Mouse (Mus musculus): ENCODE data around the gene Kcnip2. TPM values are rescaled to one million over a fixed set of nuclear protein-coding genes. Genes with fewer than 3 reads are reported as not detected.

Kcnip2 gene
- polyA plus RNA-seq, 1 experiment from 2014 or later, result 1.0 TPM

DNA sequence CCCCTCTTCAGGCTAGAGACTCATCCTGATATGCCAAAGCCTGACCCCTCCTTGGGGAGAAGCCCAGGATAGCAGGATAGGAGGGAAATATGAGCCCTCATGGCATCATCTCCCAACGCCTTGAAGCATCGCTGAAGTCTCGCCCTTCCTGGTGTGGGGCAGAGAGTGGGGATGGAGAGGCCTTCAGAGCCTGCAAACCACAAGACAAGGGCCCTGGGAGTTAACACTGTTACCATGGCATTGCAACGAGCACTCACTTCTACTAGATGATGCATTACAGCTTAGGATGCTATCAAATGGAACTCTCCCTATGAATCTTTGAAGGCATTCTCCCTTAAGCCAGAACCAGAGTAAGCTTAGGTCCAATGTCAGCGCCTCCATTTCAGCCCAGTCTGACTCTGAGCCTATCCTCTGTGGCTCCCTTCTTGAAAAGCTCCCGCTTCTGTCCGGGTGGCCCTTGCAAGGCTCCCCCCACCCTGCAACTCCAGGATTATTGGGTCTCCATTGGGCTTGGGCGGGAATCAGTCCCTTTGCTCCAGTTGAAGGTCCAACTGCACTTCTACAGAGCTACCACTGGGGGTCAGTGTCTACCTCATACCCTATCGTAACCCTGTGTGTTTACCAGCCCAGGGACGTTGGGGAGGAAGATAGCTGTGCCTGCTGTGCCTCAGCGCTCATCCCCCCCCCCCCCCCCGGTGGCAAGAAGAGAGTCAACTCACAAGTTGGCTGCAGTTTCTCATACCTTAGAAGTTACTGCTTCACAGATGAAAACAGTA is 11.1 kb downstream of the Kcnip2 start:
- peak; percentile 72 for ATAC-seq
- Histone ChIP-seq H3K9ac (replicated peaks; ENCODE audit: low read depth) (no peak overlapping the region), H3K4me2 (replicated peaks; ENCODE audit: low read depth, low read length) (no peak overlapping the region), H3K9me3 (ENCODE audit: low read length) (no peaks in the 10 kb centered on the region), H3K27me3 (replicated peaks; ENCODE audit: insufficient read depth, low read length) (no peaks in the 10 kb centered on the region), H3K36me3 (ENCODE audit: insufficient read depth, low read length) (no peaks in the 10 kb centered on the region), H3K27ac (ENCODE audit: low read length) (no peak overlapping the region), H3K4me1 (ENCODE audit: insufficient read depth, low read depth, low read length) (no peaks in the 10 kb centered on the region), H3K4me3 (ENCODE audit: low read depth, low read length) (no peak overlapping the region)
- TF ChIP-seq EP300 (IDR thresholded peaks at IDR 0.05) (no peak), CTCF (IDR thresholded peaks at IDR 0.05) (peak; percentile 90)
- WGBS, result 23% methylated on average over 12 of the region's 12 CpGs
- DNase-seq (ENCODE audit: low spot score), result peak; percentile 67

GRCm38 (mm10) chr19:45803408-45803807 is 12.5 kb downstream of the Kcnip2 start:
- H3K4me2 ChIP-seq (replicated peaks; ENCODE audit: low read depth, low read length), result no peak overlapping the region
- WGBS, result 31% methylated on average over 4 of the region's 4 CpGs
- H3K4me3 ChIP-seq (ENCODE audit: low read depth, low read length), result no peak overlapping the region
- DNase-seq (ENCODE audit: low spot score) (no peak), ATAC-seq (no peak)
- H3K9me3 ChIP-seq (ENCODE audit: low read length), result no peaks in the 10 kb centered on the region
- no peaks in the 10 kb centered on the region for H3K4me1 ChIP-seq (ENCODE audit: insufficient read depth, low read depth, low read length)
- TF ChIP-seq EP300 (IDR thresholded peaks at IDR 0.05), result no peak
- no peak for TF ChIP-seq CTCF (IDR thresholded peaks at IDR 0.05)
- H3K27ac ChIP-seq (ENCODE audit: low read length), result no peak overlapping the region
- no peak overlapping the region for H3K9ac ChIP-seq (replicated peaks; ENCODE audit: low read depth)
- no peaks in the 10 kb centered on the region for H3K27me3 ChIP-seq (replicated peaks; ENCODE audit: insufficient read depth, low read length)
- H3K36me3 ChIP-seq (ENCODE audit: insufficient read depth, low read length), result no peaks in the 10 kb centered on the region

GRCm38 (mm10) chr19:45802702-45803101 is 13.2 kb downstream of the Kcnip2 start:
- Histone ChIP-seq H3K27ac (ENCODE audit: low read length) (no peak overlapping the region), H3K9me3 (ENCODE audit: low read length) (no peaks in the 10 kb centered on the region), H3K36me3 (ENCODE audit: insufficient read depth, low read length) (no peaks in the 10 kb centered on the region), H3K4me1 (ENCODE audit: insufficient read depth, low read depth, low read length) (no peaks in the 10 kb centered on the region), H3K4me3 (ENCODE audit: low read depth, low read length) (no peak overlapping the region), H3K27me3 (replicated peaks; ENCODE audit: insufficient read depth, low read length) (no peaks in the 10 kb centered on the region), H3K4me2 (replicated peaks; ENCODE audit: low read depth, low read length) (no peak overlapping the region), H3K9ac (replicated peaks; ENCODE audit: low read depth) (no peak overlapping the region)
- TF ChIP-seq CTCF (IDR thresholded peaks at IDR 0.05) (no peak), EP300 (IDR thresholded peaks at IDR 0.05) (no peak)
- DNase-seq (ENCODE audit: low spot score) (no peak), ATAC-seq (no peak)
- 38% methylated on average over 4 of the region's 4 CpGs for WGBS

DNA sequence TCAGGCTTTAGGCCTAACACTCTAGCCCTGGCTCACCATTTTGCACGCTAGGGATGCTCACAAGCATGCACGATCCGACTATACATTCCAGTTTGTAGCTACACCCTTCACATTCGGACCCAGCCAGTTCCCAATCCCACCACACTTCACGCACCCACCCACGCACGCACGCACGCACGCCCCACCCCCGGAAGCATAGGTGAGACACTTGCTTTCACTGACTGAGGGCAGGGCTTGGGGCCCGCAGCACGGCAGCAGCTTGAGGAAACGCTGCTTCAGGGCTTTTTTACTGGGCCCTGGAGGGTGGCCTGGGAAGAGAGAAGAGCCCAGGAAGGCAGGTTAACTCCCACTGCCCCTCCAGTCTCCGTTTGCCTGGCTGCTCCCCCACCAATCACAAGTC is 19.0 kb downstream of the Kcnip2 start:
- peak; percentile 4 for DNase-seq (ENCODE audit: low spot score)
- WGBS, result 77% methylated on average over 15 of the region's 15 CpGs
- TF ChIP-seq EP300 (IDR thresholded peaks at IDR 0.05) (no peak), CTCF (IDR thresholded peaks at IDR 0.05) (no peak)
- ATAC-seq, result no peak
- no peaks in the 10 kb centered on the region for H3K27me3 ChIP-seq (replicated peaks; ENCODE audit: insufficient read depth, low read length)
- no peak overlapping the region for H3K9ac ChIP-seq (replicated peaks; ENCODE audit: low read depth)
- H3K4me2 ChIP-seq (replicated peaks; ENCODE audit: low read depth, low read length), result no peak overlapping the region
- H3K4me3 ChIP-seq (ENCODE audit: low read depth, low read length), result no peak overlapping the region
- no peaks in the 10 kb centered on the region for H3K4me1 ChIP-seq (ENCODE audit: insufficient read depth, low read depth, low read length)
- H3K36me3 ChIP-seq (ENCODE audit: insufficient read depth, low read length), result no peaks in the 10 kb centered on the region
- no peak overlapping the region for H3K27ac ChIP-seq (ENCODE audit: low read length)
- no peaks in the 10 kb centered on the region for H3K9me3 ChIP-seq (ENCODE audit: low read length)

GRCm38 (mm10) chr19:45796061-45796556 is 19.8 kb downstream of the Kcnip2 start:
- 9% methylated on average over 15 of the region's 15 CpGs for WGBS
- no peak overlapping the region for H3K9ac ChIP-seq (replicated peaks; ENCODE audit: low read depth)
- peak overlapping the region; percentile 14; the same call in 1 of the 2 replicates for H3K27ac ChIP-seq (ENCODE audit: low read length)
- no peaks in the 10 kb centered on the region for H3K4me1 ChIP-seq (ENCODE audit: insufficient read depth, low read depth, low read length)
- no peaks in the 10 kb centered on the region for H3K36me3 ChIP-seq (ENCODE audit: insufficient read depth, low read length)
- DNase-seq (ENCODE audit: low spot score) (peak; percentile 54), ATAC-seq (peak; percentile 73)
- no peak overlapping the region for H3K4me3 ChIP-seq (ENCODE audit: low read depth, low read length)
- TF ChIP-seq CTCF (IDR thresholded peaks at IDR 0.05), result no peak
- no peak for TF ChIP-seq EP300 (IDR thresholded peaks at IDR 0.05)
- H3K9me3 ChIP-seq (ENCODE audit: low read length), result no peaks in the 10 kb centered on the region
- no peaks in the 10 kb centered on the region for H3K27me3 ChIP-seq (replicated peaks; ENCODE audit: insufficient read depth, low read length)
- peak overlapping the region; percentile 41 for H3K4me2 ChIP-seq (replicated peaks; ENCODE audit: low read depth, low read length)

- H3K4me2 ChIP-seq (replicated peaks; ENCODE audit: low read depth, low read length), result peak overlapping the region; percentile 41
- TF ChIP-seq CTCF (IDR thresholded peaks at IDR 0.05) (no peak), EP300 (IDR thresholded peaks at IDR 0.05) (no peak)
- ATAC-seq, result peak; percentile 66
- peak overlapping the region; percentile 14; the same call in 1 of the 2 replicates for H3K27ac ChIP-seq (ENCODE audit: low read length)
- peak; percentile 69 for DNase-seq (ENCODE audit: low spot score)
- no peaks in the 10 kb centered on the region for H3K4me1 ChIP-seq (ENCODE audit: insufficient read depth, low read depth, low read length)
- 18% methylated on average over 15 of the region's 15 CpGs for WGBS
- H3K9ac ChIP-seq (replicated peaks; ENCODE audit: low read depth), result no peak overlapping the region
- no peak overlapping the region for H3K4me3 ChIP-seq (ENCODE audit: low read depth, low read length)
- H3K36me3 ChIP-seq (ENCODE audit: insufficient read depth, low read length), result no peaks in the 10 kb centered on the region
- no peaks in the 10 kb centered on the region for H3K27me3 ChIP-seq (replicated peaks; ENCODE audit: insufficient read depth, low read length)
- no peaks in the 10 kb centered on the region for H3K9me3 ChIP-seq (ENCODE audit: low read length)
Observed at GRCm38 (mm10) chr19:45795406-45795944, 20.4 kb downstream of the Kcnip2 start.
